Mouse (Mus musculus) spleen, adult 2 months (tissue): Measurements from ENCODE around the gene Efcab5. TPM values are rescaled to one million over a fixed set of nuclear protein-coding genes. Genes with fewer than 3 reads are reported as not detected.

ENCODE experiments used
- DNase-seq, 2 experiments: peaks; one replicate each; pipeline versions ENCODE4 v3.0.0 to v3.0.0-alpha.2; 2012 to 2021; ENCODE audit warnings: low spot score in 2 of 2, low read depth in 1 of 2
- H3K27ac ChIP-seq: fragments of 200-500 bp; 2 replicates; pipeline ENCODE4 v1.5.1; 2012; ENCODE audit warnings: low read length, inconsistent platforms; ENCODE audit not compliant: insufficient read depth
- H3K27me3 ChIP-seq: fragments of 200-500 bp; 2 replicates; pipeline ENCODE4 v1.6.1; 2012; ENCODE audit warnings: mild to moderate bottlenecking, moderate library complexity, low read length, inconsistent platforms; ENCODE audit not compliant: control insufficient read depth, insufficient read depth
- H3K36me3 ChIP-seq: fragments of 200-500 bp; 2 replicates; pipeline ENCODE4 v1.6.1; 2012; ENCODE audit warnings: mild to moderate bottlenecking, low read length, inconsistent platforms; ENCODE audit not compliant: control insufficient read depth, insufficient read depth
- H3K4me1 ChIP-seq: fragments of 200-500 bp; 2 replicates; pipeline ENCODE4 v1.6.1; 2011; ENCODE audit warnings: inconsistent platforms; ENCODE audit not compliant: control insufficient read depth, insufficient read depth, insufficient read length
- H3K4me3 ChIP-seq: fragments of 200-500 bp; 2 replicates; pipeline ENCODE4 v1.5.1; 2011; ENCODE audit warnings: mild to moderate bottlenecking, inconsistent platforms; ENCODE audit not compliant: insufficient read depth, insufficient read length; ENCODE audit errors: extremely low read depth
- CTCF ChIP-seq: fragments of 200-500 bp; IDR thresholded peaks from 2 replicates; pipeline ENCODE4 v1.5.1; 2011; ENCODE audit warnings: mild to moderate bottlenecking, inconsistent platforms; ENCODE audit not compliant: insufficient read depth, insufficient read length, insufficient replicate concordance; ENCODE audit errors: extremely low read depth
- POLR2A ChIP-seq: fragments of 200-500 bp; IDR thresholded peaks from 2 replicates; pipeline ENCODE4 v1.6.1; 2011; ENCODE audit warnings: low read depth, low read length, inconsistent platforms
- WGBS: fragments of 180-500 bp; shearing (Covaris S2); methylation state at CpG from one replicate; pipeline ENCODE4 v1.1.7; 2018; 5-methylcytosine and 5-hydroxymethylcytosine counted together
- polyA plus RNA-seq: library from polyadenylated mRNA; depleted of rRNA; stranded (reverse); fragments of >200 nt; gene quantifications from 2 replicates; pipeline ENCODE4 v1.2.3, GENCODE M21; 2012; rRNA removed

Gene Efcab5
- 0.09 and 0.14 TPM in 2 replicates for polyA plus RNA-seq

DNA sequence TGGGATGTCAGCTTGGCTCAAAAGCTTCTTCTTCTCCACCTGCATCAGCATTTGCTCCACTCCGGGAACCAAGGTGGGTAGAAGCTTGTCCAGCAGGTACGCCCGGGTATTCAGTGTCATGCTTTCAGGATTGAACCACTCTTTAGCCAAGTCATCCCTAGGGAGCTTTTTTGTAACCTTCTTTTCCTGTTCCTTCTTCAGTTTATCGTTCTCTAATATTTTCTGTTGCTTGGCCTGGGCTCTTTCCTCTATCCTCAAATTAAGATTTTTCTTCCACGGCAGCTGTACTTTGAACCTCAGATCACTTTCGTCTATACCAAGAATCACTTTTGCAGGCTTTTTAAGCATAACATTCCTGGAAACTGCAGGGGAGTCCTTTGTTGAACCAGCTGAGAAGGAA lies at the start of gene Efcab5:
Efcab5 (minus strand) TSS at position 101 of the 400 bp plus-strand sequence.
- WGBS, result 89% methylated on average over 6 of the region's 6 CpGs
- H3K4me3 ChIP-seq, result no peak within 1 kb of the TSS
- H3K36me3 ChIP-seq, result no peaks in the 10 kb centered on the region
- no peaks in the 10 kb centered on the region for H3K27me3 ChIP-seq
- TF ChIP-seq POLR2A (no peak), CTCF (no peak)
- no peak within 1 kb of the TSS for H3K27ac ChIP-seq
- no peak for DNase-seq
- H3K4me1 ChIP-seq, result peaks cover 3% of the 10 kb centered on the region; the same call in 1 of the 2 replicates

DNA sequence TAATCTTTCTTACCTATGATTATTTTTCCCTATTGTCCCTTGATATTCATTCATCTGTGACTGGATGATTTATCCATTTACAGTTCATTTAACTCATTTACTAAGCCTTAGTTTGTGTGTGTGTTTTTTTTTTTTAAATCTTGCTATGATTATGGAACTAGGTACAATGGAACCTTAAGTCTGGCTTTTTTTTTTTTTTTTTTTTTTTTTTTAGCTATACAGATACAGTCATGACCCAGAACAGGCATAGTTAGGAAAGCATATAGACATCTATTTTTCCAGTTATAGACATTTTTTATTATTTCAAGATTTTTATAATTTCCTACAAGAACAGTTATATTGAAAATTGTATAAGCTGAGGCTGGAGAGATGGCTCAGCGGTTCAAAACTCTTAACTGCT lies 46.5 kb upstream of the Efcab5 start:
- TF ChIP-seq CTCF, result no peak
- Histone ChIP-seq H3K27me3 (no peaks in the 10 kb centered on the region), H3K27ac (no peak overlapping the region), H3K36me3 (no peaks in the 10 kb centered on the region), H3K4me1 (no peaks in the 10 kb centered on the region), H3K4me3 (no peak overlapping the region)
- WGBS, result 95% methylated on average over 1 of the region's 1 CpGs
- no peak for DNase-seq

DNA sequence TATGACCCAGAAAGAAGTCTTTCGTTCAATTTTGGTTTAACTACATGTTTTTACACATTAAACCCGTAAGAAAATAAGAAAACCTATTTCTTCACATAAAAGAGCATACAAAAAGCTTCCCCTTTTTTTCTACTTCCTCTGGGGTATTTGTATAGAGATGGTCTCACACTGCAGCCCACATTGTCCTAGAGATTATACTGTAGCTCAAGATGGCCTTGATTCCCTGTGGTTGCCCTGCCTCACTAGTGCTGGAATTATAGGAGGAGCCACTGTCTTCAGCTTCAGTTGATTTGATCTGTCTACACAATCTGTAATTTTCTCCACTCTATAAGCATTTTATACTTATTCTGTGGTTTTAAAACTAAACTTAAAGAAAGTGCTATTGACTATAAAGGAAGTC lies 42.7 kb upstream of the Efcab5 start:
- no peak for DNase-seq
- no peaks in the 10 kb centered on the region for H3K27me3 ChIP-seq
- H3K4me3 ChIP-seq, result no peak overlapping the region
- no peaks in the 10 kb centered on the region for H3K36me3 ChIP-seq
- no peaks in the 10 kb centered on the region for H3K4me1 ChIP-seq
- no peak for TF ChIP-seq POLR2A
- no peak for TF ChIP-seq CTCF
- no peak overlapping the region for H3K27ac ChIP-seq
- 62% methylated on average over 2 of the region's 2 CpGs for WGBS

DNA sequence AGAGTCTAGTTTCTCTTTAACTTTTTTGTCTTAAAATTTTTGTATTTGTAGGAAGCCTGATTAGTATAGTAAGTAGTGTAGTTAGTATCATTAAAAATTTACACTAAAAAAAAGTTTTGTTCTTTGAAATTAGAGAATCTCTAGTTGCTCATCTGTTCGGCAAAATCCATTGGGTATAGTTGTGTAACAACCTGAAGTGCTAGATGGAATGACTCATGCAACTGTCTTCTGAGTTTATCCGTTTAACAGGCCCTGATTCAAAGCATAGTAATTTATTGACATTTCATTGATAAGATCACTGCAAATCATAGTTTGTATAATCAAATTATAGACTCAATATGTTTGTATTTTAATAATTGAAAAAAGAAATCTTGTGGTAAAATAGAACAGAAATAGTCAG lies 42.0 kb upstream of the Efcab5 start:
- Histone ChIP-seq H3K4me3 (no peak overlapping the region), H3K27me3 (no peaks in the 10 kb centered on the region), H3K36me3 (no peaks in the 10 kb centered on the region), H3K4me1 (no peaks in the 10 kb centered on the region), H3K27ac (no peak overlapping the region)
- TF ChIP-seq POLR2A, result no peak
- TF ChIP-seq CTCF, result no peak
- no peak for DNase-seq
- 91% methylated on average over 2 of the region's 2 CpGs for WGBS

DNA sequence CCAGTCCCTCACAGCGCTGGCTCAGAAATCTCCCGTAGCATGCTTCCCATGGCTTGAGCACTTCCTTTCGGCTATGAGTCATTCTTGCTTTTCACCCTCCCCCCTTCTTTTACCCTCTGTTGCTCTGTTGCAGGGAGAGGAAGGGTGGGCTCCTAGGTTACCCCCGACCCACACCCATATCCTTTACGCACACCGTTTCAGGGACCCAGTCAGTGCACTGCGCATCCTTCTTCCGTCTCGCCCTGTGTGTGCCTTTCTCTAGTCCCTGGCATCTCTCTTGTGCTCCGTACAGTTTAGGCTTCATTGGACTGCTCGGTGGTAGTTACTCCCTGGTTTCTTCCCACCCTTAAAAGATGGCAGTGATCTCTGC lies 28.0 kb upstream of the Efcab5 start:
- peak overlapping the region; percentile 78 for H3K27ac ChIP-seq
- 1% methylated on average over 11 of the region's 11 CpGs for WGBS

DNA sequence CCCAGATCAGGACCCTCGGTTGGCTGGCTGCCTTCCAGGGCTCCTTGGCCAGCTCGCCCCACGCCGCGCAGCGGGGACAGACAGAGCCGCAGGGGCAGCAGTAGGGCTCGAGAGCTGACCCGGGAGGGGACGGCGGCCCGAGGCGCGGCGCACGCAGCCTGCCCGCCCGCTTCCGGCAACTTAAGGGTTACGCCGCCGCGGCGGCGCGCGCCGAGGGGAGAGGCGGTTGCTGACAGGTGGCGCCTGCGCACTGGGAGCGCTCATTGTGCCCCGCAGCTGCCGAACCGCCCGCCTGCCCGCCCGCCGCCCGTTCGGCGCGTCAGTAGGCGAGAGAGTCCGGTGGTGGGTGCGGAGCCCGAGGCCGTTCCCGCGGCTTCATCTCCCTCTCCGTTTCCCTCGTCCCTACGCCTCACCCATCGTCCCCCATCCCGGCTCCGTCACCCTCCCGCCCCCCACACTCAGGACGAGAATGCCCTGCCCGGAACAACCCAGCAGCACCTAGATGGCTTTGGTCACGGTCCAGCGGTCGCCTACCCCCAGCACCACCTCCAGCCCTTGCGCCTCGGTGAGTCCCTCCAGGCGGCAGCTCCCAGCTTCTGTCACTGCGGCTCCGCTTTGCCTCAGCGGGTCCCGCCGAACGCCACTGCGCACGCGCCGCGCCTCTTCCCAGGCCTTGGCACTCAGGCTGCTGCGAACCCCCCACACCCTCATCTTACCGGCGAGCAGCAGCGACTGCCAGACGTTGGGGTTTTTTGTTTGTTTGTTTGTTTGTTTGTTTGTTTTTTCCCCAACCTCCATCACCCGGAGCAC lies 27.4 kb upstream of the Efcab5 start, which contains the start of gene Ssh2:
Ssh2 (plus strand) TSS at position 337 of the 810 bp plus-strand sequence.
- H3K27ac ChIP-seq, result peak within 1 kb of the TSS; percentile 78
- TF ChIP-seq CTCF (no peak), POLR2A (peak; percentile 22; the same call in 1 of the 2 replicates)
- peak within 1 kb of the TSS; percentile 96 for H3K4me3 ChIP-seq
- H3K27me3 ChIP-seq, result no peaks in the 10 kb centered on the region
- WGBS, result under 1% methylated on average over 76 of the region's 82 CpGs
- DNase-seq, result peak; percentile 75 to 79
- H3K4me1 ChIP-seq, result peaks cover 11% of the 10 kb centered on the region; the same call in 1 of the 2 replicates
- H3K36me3 ChIP-seq, result no peaks in the 10 kb centered on the region

More for the DNA sequence above, 28.0 kb upstream of the Efcab5 start:
- peak overlapping the region; percentile 96 for H3K4me3 ChIP-seq
- H3K36me3 ChIP-seq, result no peaks in the 10 kb centered on the region
- peaks cover 11% of the 10 kb centered on the region; the same call in 1 of the 2 replicates for H3K4me1 ChIP-seq
- no peak for TF ChIP-seq POLR2A
- TF ChIP-seq CTCF, result no peak
- DNase-seq, result no peak
- H3K27me3 ChIP-seq, result no peaks in the 10 kb centered on the region

DNA sequence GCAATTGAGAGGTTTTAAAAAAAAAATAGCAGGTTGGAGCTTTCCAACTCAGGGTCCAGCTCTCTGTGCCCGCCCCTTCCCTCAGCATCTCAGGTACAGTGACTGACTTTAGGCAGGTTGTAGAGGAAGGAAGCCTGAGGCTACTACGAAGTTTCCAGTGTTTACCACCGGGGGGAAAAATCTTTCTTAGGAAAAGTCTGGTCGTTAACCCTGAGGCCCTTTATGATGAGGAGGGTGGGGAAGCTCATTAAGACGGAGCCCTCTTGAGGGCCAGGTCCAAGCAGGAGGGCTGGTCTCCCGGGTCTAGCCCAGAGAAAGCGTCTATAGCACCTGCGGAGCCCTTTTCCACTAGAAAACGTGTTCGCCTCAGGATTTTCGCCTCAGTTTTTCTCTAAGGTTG lies 26.7 kb upstream of the Efcab5 start:
- peak in 1 of 2 experiments; percentile 10 for DNase-seq
- H3K4me1 ChIP-seq, result peaks cover 11% of the 10 kb centered on the region; the same call in 1 of the 2 replicates
- no peaks in the 10 kb centered on the region for H3K27me3 ChIP-seq
- peak overlapping the region; percentile 78 for H3K27ac ChIP-seq
- H3K36me3 ChIP-seq, result no peaks in the 10 kb centered on the region
- TF ChIP-seq CTCF, result no peak
- TF ChIP-seq POLR2A, result no peak
- WGBS, result 2% methylated on average over 11 of the region's 11 CpGs
- H3K4me3 ChIP-seq, result peak overlapping the region; percentile 96
